Mouse (Mus musculus): ENCODE results near the gene Pik3cg. TPM values are rescaled to one million over a fixed set of nuclear protein-coding genes. Genes with fewer than 3 reads are reported as not detected.

Pik3cg gene
- total RNA-seq, 2 experiments from 2014 or later, result 3.7 to 4.6 TPM

DNA sequence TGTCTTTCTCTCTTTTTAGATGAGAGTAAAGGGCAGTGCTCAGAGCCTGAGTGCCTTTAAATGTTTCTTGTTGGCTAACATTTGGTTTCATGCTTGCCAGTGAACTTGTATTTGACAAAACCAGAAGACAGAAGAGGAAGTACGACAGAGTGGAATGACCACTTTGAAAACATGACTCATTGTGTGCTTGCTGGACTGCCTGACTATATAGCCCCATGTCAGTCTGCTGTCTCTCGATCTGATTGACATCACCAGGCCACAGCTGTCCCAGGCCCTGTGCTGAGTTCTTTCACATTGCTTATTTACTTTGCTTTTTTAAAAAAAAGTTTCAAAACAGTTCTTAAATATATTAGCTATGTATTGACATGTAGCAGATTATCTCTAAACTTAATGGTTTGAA lies 44.8 kb downstream of the Pik3cg start:
- no peak for DNase-seq (ENCODE audit: low spot score in 2 of 2)
- intact Hi-C loops (cut with DNase I), result no loop called here

DNA sequence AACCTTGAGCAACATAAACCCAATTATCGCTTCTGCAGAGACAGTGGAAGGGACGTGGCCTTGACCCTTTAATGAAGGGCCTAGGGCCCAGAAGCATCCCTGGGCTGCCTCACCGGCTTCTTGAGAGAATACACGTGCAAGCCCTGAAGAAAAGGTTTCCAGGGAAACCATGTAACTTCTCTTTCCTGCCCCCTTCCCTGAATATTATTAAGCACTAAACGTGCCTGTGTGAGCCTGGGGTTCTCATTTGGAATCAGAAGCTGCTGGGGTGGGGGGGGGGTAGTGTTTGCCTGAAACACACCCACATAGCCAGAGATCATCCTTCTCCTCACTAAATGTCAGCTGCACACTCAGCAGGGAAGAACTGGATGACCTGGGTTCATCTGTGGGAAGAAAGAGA lies 49.7 kb downstream of the Pik3cg start:
- no peak for DNase-seq (ENCODE audit: low spot score in 2 of 2)
- intact Hi-C loops (cut with DNase I), result no loop called here

DNA sequence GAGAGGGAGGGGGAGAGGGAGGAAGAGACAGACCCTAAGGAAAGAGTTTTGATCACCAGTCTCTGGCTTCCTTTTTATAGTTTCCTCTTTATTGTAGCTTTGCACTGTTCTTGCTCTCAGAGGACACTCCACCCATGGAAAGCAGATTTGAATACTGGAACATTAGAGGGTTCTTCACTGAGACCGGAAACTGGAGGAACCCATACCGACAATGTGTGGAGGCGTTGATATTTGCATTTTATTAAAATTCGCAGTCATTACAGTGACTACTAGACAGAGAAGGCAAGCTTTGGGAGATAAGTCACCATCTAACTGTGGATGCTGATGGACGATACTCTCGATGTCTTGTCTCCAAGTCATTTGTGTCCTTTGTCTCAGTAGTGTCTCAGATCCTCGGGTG lies 61.9 kb downstream of the Pik3cg start:
- no peak for DNase-seq (ENCODE audit: low spot score in 2 of 2)
- intact Hi-C loops (cut with DNase I), result no loop called here

DNA sequence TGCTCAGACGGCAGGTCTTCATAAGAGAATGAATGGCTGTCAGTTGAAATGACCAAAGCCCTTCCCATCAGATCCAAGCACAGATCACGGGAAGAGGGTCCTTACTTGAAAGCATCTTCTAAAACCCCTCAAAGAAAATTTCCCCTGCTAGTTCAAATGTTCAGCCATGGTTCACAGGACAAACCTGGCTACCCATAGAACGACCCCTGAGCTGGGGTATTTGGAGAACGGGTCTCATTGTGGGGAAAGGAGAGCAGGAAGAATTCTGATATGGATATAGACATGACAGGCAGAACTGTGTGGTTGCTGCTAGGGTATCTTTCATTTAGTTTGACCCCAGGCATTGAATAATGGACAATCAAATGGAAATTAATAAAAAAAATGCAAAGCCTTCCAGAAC lies 62.8 kb downstream of the Pik3cg start:
- no peak for DNase-seq (ENCODE audit: low spot score in 2 of 2)
- intact Hi-C loops (cut with DNase I), result no loop called here

DNA sequence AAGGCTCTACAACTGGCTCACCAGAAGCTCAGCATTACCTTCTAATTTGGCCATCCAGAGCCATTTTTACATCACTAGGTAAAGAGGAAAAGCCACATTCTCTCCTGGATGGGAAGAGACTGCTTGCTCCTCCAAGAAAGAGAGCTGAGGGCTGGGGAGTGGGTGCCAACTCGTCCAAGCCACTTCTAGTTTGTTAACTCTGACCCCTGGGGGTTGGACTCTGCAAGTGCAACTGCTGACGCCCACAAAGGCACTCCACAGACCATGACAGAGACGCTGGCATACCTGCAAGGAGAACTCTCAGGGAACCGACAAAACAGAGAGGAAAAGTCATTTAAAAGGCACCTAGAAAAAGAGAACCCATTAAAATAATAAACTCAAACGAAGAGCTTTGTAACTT lies 63.9 kb downstream of the Pik3cg start:
- intact Hi-C loops (cut with DNase I), result loop anchor here (1.0 to 5.0 kb wide), 2 partner anchors 77 to 177 kb away; no protein-coding TSS in a partner anchor
- DNase-seq (ENCODE audit: low spot score in 2 of 2), result peak; percentile 61 to 69

DNA sequence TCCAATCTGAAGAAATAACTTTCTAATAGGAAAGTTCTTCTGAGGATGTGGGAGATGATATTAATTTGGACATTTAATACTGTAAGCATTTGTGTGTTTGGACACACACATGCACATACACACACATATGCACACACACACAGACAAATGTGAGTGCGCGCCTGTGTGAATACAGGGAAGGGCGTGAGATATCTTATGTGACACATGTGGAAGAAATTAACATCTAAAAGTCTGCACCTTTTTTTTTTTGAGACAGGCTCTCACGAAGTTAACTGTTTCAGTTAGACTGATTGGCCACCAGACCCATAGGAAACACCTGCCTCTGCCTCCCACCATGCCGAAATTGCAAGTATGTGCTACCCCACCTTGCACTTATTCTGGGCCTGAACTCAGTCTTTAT lies 64.7 kb downstream of the Pik3cg start:
- DNase-seq (ENCODE audit: low spot score in 2 of 2), result no peak
- intact Hi-C loops (cut with DNase I), result loop anchor here (1.0 to 5.0 kb wide), 2 partner anchors 76 to 176 kb away; no protein-coding TSS in a partner anchor

DNA sequence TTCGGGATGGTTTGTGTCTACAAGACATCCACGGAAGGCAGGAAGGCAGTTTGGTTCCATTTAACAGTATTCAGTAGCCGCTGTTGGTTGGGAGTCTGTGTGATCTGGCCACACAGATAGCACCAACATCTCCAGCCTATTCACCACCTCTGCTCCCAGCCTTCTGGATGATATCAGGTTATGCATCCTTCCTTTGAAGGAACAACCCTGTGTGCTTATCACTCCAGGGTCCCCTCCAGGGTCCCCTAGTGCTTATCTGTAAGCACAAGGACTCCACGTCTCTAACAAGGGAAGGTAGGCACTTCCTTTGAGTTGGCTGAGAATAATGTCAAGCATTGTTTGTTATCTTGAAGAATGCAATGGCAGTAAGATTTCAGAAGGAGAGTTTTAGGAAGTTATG lies 65.3 kb downstream of the Pik3cg start:
- intact Hi-C loops (cut with DNase I), result loop anchor here (5.0 kb wide), 1 partner anchor 76 kb away; no protein-coding TSS in a partner anchor
- DNase-seq (ENCODE audit: low spot score in 2 of 2), result no peak

DNA sequence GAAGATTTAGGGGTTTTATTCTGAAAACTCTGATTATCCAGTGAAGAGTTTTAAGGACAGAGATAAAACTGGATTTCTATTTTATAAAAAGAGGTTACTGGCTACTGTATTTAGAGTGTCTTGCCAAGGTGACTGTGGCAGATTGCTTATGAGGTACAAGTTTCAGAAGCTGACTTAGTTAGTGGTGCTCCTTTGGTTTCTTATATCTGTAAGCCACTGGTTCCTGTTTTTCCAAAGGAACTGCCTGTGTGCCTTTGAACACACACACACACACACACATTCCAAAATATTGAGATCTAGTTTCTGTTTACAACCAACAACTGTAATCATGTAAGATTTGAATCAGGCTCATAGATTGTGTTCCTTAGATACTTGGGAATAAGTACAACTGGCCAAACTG lies 66.7 kb downstream of the Pik3cg start:
- no peak for DNase-seq (ENCODE audit: low spot score in 2 of 2)
- intact Hi-C loops (cut with DNase I), result loop anchor here (5.0 kb wide), 1 partner anchor 74 kb away; no protein-coding TSS in a partner anchor

DNA sequence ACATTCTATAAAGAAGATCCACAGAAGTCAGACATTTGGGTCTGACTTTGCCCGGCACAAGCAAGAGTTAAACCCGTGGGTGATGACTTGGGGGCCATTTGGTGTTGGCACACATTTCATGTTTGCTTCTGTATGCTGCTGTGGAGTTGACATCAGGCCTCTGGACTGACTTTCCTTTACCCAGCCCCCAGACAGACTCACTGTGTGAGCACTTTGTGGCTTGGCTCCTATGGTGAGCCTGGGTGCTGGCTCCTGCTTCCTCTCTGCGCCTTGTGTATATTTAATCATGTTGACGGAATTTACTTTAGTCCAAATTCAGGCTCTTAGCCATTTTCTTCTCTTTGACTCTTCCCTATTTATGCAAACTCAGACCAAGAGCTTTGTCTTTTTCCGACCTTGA lies 69.6 kb downstream of the Pik3cg start:
- intact Hi-C loops (cut with DNase I), result no loop called here
- DNase-seq (ENCODE audit: low spot score in 2 of 2), result no peak

DNA sequence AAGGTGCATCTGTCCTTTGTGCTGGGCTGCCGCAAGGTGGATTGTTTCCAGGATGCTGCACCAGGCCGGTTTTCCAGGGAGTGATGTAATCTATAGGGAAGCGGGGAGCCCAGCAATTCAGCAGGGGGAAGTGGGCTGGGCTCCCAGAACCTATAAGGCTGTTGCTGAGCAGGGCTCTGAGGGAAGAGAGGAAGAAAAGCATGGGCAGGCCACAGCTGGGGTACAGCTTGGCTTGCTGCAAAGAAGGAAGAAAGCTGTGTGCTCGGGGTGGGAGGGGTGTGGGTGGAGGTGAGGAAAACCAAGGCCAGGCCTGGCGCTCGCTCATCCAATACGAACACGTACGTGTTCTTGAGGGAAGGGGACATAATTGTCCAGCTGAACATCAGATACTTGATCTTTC lies 70.1 kb downstream of the Pik3cg start:
- intact Hi-C loops (cut with DNase I), result no loop called here
- no peak for DNase-seq (ENCODE audit: low spot score in 2 of 2)

DNA sequence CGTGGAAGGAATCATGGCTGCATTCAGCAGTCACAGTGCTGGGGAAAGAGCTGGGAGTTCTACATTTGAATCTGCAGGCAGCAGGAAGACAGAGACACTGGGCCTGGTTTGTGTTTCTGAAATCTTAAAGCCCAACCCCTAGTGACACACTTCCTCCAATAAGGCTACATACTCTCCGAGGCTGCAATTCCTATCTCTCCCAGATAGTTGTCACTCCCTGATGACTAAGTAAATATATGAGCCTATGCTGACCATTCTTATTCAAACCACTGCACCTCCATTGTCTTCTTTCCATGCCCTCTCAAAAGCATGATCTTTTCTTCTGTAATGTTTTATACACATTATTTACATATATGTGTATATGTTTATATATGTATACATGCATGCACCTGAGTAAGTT lies 70.9 kb downstream of the Pik3cg start:
- intact Hi-C loops (cut with DNase I), result no loop called here
- DNase-seq (ENCODE audit: low spot score in 2 of 2), result no peak

DNA sequence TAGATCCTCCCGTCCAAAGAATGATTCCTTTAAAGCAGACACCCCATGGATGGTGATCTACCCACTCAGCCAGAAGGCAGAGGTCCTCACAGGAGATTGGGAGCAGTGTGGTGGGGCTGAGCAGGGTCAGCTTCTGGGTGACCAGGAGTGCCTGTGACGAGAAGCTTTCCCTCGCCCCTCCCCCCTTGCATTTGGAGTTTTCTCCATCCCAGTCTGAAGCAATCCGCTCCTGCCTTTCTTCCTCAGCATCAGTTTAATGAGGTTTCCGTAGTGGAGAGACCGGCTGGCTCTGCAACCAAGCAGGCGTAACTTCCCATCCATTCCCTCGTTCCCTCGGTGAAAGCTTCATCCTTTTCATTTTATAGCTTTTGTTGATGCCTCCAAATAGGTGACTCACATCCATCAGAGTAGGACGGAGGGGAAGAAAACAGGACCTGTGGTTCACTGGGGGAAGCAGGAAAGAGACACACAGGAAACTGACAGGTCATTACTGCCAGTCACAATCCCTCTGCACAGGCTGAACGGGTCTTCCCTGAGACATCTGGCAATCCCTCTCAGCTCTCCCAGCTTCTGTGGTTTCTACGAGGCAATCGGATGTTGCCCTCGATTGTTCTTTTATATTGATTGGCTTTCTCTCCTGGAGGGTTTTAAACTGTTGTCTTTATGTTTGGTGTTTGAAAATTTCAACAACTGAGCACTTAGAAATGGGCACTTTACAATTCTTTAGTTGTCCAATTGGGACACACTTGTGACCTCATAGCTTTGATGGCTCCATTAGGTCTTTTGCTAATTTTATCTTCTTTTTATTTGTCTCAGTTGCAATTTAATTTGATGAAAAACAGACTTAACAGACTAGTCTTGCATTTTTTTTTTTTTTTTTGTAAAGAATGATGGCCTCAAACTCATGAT lies 80.6 kb downstream of the Pik3cg start:
- DNase-seq (ENCODE audit: low spot score in 2 of 2), result no peak
- intact Hi-C loops (cut with DNase I), result no loop called here

DNA sequence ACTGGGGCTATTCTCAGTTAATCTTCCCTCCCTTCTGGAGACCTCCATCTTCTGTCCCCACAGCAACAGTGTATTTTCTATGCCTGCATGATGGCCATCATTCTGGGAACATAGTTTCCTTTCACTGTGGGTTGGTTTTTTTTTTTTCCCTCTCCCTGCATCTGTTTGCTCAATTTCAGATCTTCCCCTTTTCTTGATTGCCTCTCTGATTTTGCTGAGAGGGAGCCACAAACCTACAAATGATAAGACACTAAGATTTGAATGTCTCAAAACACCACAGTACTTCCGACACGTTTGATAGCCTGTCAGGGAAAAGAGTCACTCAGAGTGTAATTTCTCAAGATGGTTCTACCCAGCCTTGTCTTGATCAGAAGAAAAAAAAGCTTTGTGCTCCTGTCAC lies 81.3 kb downstream of the Pik3cg start:
- no peak for DNase-seq (ENCODE audit: low spot score in 2 of 2)
- intact Hi-C loops (cut with DNase I), result no loop called here

DNA sequence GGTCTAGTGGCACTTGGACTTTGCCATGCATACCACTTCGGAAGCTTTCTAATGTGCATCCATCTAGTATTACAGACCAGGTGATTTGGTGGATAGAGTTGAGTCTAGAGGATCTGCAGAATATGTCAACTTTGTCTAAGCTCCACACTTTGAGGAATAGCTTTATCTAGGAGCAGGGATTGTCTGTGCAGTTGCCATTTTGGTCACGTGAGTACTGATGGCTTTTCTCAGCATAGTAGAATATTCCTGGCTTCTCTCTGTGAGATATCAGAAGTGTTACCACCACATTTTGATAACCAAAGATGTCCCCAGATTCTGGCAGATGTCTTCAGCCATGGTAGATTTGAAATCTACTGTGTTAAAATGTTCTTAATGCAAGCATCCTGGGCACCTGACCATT lies 84.0 kb downstream of the Pik3cg start:
- intact Hi-C loops (cut with DNase I), result no loop called here
- DNase-seq (ENCODE audit: low spot score in 2 of 2), result no peak

DNA sequence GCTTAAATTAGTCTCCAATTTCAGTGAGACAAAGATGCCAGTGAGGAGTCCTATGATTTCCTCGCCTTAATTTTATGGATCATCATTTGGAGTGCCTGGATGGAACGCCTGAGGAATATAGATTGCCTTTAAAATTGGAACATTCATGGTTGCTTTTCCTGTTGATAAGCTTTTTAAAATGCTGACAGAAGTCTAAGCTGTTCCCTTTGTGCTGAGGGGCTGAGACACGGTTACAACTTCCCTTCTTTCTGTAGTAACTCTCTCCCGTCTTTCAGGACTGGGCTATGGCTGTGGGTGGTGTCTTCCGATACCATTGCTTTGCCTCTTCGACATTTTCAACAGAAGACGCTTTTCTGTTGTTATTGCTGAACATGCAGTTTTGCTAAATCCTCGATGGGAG lies 84.4 kb downstream of the Pik3cg start:
- DNase-seq (ENCODE audit: low spot score in 2 of 2), result no peak
- intact Hi-C loops (cut with DNase I), result no loop called here

DNA sequence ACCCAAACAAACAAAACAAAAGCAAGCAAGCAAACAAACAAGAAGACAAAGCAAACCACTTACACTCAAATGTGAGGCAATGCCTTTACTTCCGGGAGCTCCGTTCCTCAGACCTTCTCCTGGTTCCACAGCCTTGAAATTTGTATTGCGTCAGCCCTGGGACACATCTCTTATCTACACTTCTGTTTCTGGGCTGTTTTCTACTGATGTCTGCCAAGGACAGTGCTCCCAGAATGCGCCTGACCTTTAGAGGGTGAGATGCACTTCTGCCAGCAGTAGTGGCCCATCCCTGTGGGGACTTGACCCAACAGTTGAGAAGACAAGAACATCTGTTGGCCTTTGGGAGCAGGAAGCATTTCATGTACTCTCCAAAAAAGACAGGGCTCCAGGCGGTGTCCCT lies 84.9 kb downstream of the Pik3cg start:
- no peak for DNase-seq (ENCODE audit: low spot score in 2 of 2)
- intact Hi-C loops (cut with DNase I), result no loop called here

Other genes starting within 250 kb of the Pik3cg start
- 10 to 100 TPM; 79.6 to 92.9 TPM for gene Prkar2b, start 147.4 kb downstream of the Pik3cg start, total RNA-seq (2021)
- gene Ccdc71l, start 170.0 kb upstream of the Pik3cg start, total RNA-seq (2021), result 10 to 100 TPM; 13.2 to 14.0 TPM